Mouse (Mus musculus): ENCODE results near the gene Igf1r. TPM values are rescaled to one million over a fixed set of nuclear protein-coding genes. Genes with fewer than 3 reads are reported as not detected.

Igf1r gene
- total RNA-seq (2023), result 25.5 TPM

GRCm38 (mm10) chr7:67952777-67953700 lies at the start of gene Igf1r:
Gene Igf1r (plus strand): TSS chr7:67952827.

GRCm38 (mm10) chr7:68264028-68264453 lies 311.4 kb downstream of the Igf1r start, which contains the start of gene Pgpep1l:
Gene Pgpep1l (minus strand): TSS chr7:68264233.

GRCm38 (mm10) chr7:68273515-68273914 lies 320.9 kb downstream of the Igf1r start, which contains the start of gene Fam169b:
Gene Fam169b (plus strand): TSS chr7:68273839.

Other genes starting within 250 kb of the Igf1r start
- gene Synm, start 193.1 kb upstream of the Igf1r start, total RNA-seq (2023), result 0.38 TPM